Mouse (Mus musculus) thymus, adult 18-20 months (tissue): Measurements from ENCODE around the gene Magi1.

Experiments
- DNase-seq, 2 experiments: peaks; one replicate each; pipeline ENCODE4 v3.0.0; 2022; ENCODE audit warnings: mixed read lengths in 2 of 2

Gene Magi1

GRCm38 (mm10) chr6:94101256-94101655 is 182.5 kb downstream of the Magi1 start:
- no peak for DNase-seq

- DNase-seq, result no peak
Observed at GRCm38 (mm10) chr6:94094924-94095685, 188.6 kb downstream of the Magi1 start.

GRCm38 (mm10) chr6:94092969-94093597 is 190.6 kb downstream of the Magi1 start:
- DNase-seq, result no peak

- no peak for DNase-seq
Observed at GRCm38 (mm10) chr6:94092500-94092899, 191.2 kb downstream of the Magi1 start.

GRCm38 (mm10) chr6:94086855-94087254 is 196.9 kb downstream of the Magi1 start:
- no peak for DNase-seq

- DNase-seq, result no peak
Observed at GRCm38 (mm10) chr6:94084752-94085151, 199.0 kb downstream of the Magi1 start.

GRCm38 (mm10) chr6:94083459-94083858 is 200.3 kb downstream of the Magi1 start:
- DNase-seq, result no peak

- no peak for DNase-seq
Observed at GRCm38 (mm10) chr6:94080933-94081545, 202.7 kb downstream of the Magi1 start.

- no peak for DNase-seq
Observed at GRCm38 (mm10) chr6:94078934-94079333, 204.8 kb downstream of the Magi1 start.

- no peak for DNase-seq
Observed at GRCm38 (mm10) chr6:94077013-94077412, 206.7 kb downstream of the Magi1 start.

GRCm38 (mm10) chr6:94075990-94076389 is 207.7 kb downstream of the Magi1 start:
- DNase-seq, result no peak

- no peak for DNase-seq
Observed at GRCm38 (mm10) chr6:94075228-94075627, 208.5 kb downstream of the Magi1 start.

GRCm38 (mm10) chr6:94071676-94072075 is 212.0 kb downstream of the Magi1 start:
- DNase-seq, result no peak

- DNase-seq, result no peak
Observed at GRCm38 (mm10) chr6:94070702-94071101, 213.0 kb downstream of the Magi1 start.

- no peak for DNase-seq
Observed at GRCm38 (mm10) chr6:94069421-94069820, 214.3 kb downstream of the Magi1 start.

- DNase-seq, result no peak
Observed at GRCm38 (mm10) chr6:94067741-94068450, 215.8 kb downstream of the Magi1 start.

- DNase-seq, result no peak
Observed at GRCm38 (mm10) chr6:94064832-94065231, 218.9 kb downstream of the Magi1 start.

- no peak for DNase-seq
Observed at GRCm38 (mm10) chr6:94063542-94063941, 220.2 kb downstream of the Magi1 start.

- no peak for DNase-seq
Observed at GRCm38 (mm10) chr6:94061424-94061980, 222.2 kb downstream of the Magi1 start.

GRCm38 (mm10) chr6:94060621-94061213 is 223.0 kb downstream of the Magi1 start:
- no peak for DNase-seq

- DNase-seq, result no peak
Observed at GRCm38 (mm10) chr6:94059090-94059489, 224.6 kb downstream of the Magi1 start.

- DNase-seq, result no peak
Observed at GRCm38 (mm10) chr6:94053920-94054319, 229.8 kb downstream of the Magi1 start.

- no peak for DNase-seq
Observed at GRCm38 (mm10) chr6:94045180-94045579, 238.5 kb downstream of the Magi1 start.
